Mouse (Mus musculus) bone marrow, adult 2 months (tissue): Measurements from ENCODE around the gene Tbxa2r. TPM values are rescaled to one million over a fixed set of nuclear protein-coding genes. Genes with fewer than 3 reads are reported as not detected.

Source experiments
- H3K27ac ChIP-seq: fragments of 200-500 bp; 2 replicates; pipeline ENCODE4 v1.5.1; 2012; ENCODE audit warnings: low read depth, mild to moderate bottlenecking, control low read depth, inconsistent platforms, low read length; ENCODE audit not compliant: control insufficient read depth, poor library complexity, insufficient read depth
- H3K4me1 ChIP-seq: fragments of 200-500 bp; 2 replicates; pipeline ENCODE4 v1.6.1; 2011; ENCODE audit warnings: low read length; ENCODE audit not compliant: control insufficient read depth, insufficient read depth
- H3K4me3 ChIP-seq: fragments of 200-500 bp; replicated peaks from 2 replicates; pipeline ENCODE3; 2011; ENCODE audit warnings: mild to moderate bottlenecking, low read depth, low read length, control low read depth; ENCODE audit not compliant: control insufficient read depth
- CTCF ChIP-seq: fragments of 200-500 bp; IDR thresholded peaks from 2 replicates; pipeline ENCODE4 v1.5.1; 2011; ENCODE audit warnings: low read length, control low read depth; ENCODE audit not compliant: control insufficient read depth, insufficient read depth
- POLR2A ChIP-seq: fragments of 200-500 bp; IDR thresholded peaks from 2 replicates; pipeline ENCODE4 v1.6.1; 2011; ENCODE audit warnings: low read depth, mild to moderate bottlenecking, control low read depth, low read length, borderline replicate concordance; ENCODE audit not compliant: control insufficient read depth
- WGBS: fragments of 180-500 bp; shearing (Covaris S2); methylation state at CpG from one replicate; pipeline ENCODE4 v1.1.7; 2018; 5-methylcytosine and 5-hydroxymethylcytosine counted together
- polyA plus RNA-seq: library from polyadenylated mRNA; stranded (reverse); fragments of >200 nt; gene quantifications from 2 replicates; pipeline ENCODE4 v1.2.4, GENCODE M21; 2011; ENCODE audit warnings: low replicate concordance; ENCODE audit not compliant: missing spikeins, insufficient read depth, insufficient read length

Gene Tbxa2r
- polyA plus RNA-seq, 1 experiment = 7.9 TPM

- Histone ChIP-seq H3K4me3 (no peak overlapping the region), H3K27ac (no peak overlapping the region), H3K4me1 (peaks cover 1% of the 10 kb centered on the region)
- TF ChIP-seq POLR2A (no peak), CTCF (peak; percentile 79)
- 45% methylated on average over 16 of the region's 16 CpGs for WGBS
Measured at GRCm38 (mm10) chr10:81341333-81341949, 12.9 kb downstream of the Tbxa2r start.

- Histone ChIP-seq H3K4me3 (peak within 1 kb of the TSS; percentile 38), H3K27ac (no peak within 1 kb of the TSS), H3K4me1 (peaks cover 5% of the 10 kb centered on the region)
- 4% methylated on average over 67 of the region's 67 CpGs for WGBS
- TF ChIP-seq POLR2A = no peak; the same call in 1 of the 2 replicates
- no peak for TF ChIP-seq CTCF
Measured at GRCm38 (mm10) chr10:81342686-81343505, 14.4 kb downstream of the Tbxa2r start, which contains the start of gene Gipc3. Gipc3 (minus strand) TSS chr10:81343266.

- H3K4me3 ChIP-seq = no peak overlapping the region
- TF ChIP-seq CTCF (no peak), POLR2A (no peak)
- no peak overlapping the region for H3K27ac ChIP-seq
- 27% methylated on average over 8 of the region's 8 CpGs for WGBS
- H3K4me1 ChIP-seq = peaks cover 5% of the 10 kb centered on the region
Measured at GRCm38 (mm10) chr10:81344421-81345161, 16.1 kb downstream of the Tbxa2r start.

GRCm38 (mm10) chr10:81345162-81345534 is 16.6 kb downstream of the Tbxa2r start:
- no peak overlapping the region for H3K4me3 ChIP-seq
- H3K27ac ChIP-seq = no peak overlapping the region
- no peak for TF ChIP-seq POLR2A
- TF ChIP-seq CTCF = no peak
- H3K4me1 ChIP-seq = peaks cover 5% of the 10 kb centered on the region
- WGBS = 53% methylated on average over 4 of the region's 4 CpGs

- peaks cover 5% of the 10 kb centered on the region for H3K4me1 ChIP-seq
- peak overlapping the region; percentile 61; the same call in 1 of the 2 replicates for H3K27ac ChIP-seq
- H3K4me3 ChIP-seq = peak overlapping the region; percentile 37
- TF ChIP-seq POLR2A (peak; percentile 60; the same call in 1 of the 2 replicates), CTCF (peak; percentile 22; the same call in 1 of the 2 replicates)
- WGBS = 14% methylated on average over 55 of the region's 55 CpGs
Measured at GRCm38 (mm10) chr10:81346453-81347067, 18.0 kb downstream of the Tbxa2r start.

GRCm38 (mm10) chr10:81349146-81349545 is 20.6 kb downstream of the Tbxa2r start:
- Histone ChIP-seq H3K4me3 (peak overlapping the region; percentile 84), H3K27ac (no peak overlapping the region; the same call in 1 of the 2 replicates), H3K4me1 (peaks cover 5% of the 10 kb centered on the region)
- no peak for TF ChIP-seq POLR2A
- TF ChIP-seq CTCF = no peak
- 21% methylated on average over 12 of the region's 12 CpGs for WGBS

- H3K27ac ChIP-seq = peak overlapping the region; percentile 66
- WGBS = under 1% methylated on average over 29 of the region's 29 CpGs
- peak overlapping the region; percentile 84 for H3K4me3 ChIP-seq
- TF ChIP-seq POLR2A (no peak), CTCF (no peak)
- peaks cover 4% of the 10 kb centered on the region for H3K4me1 ChIP-seq
Measured at GRCm38 (mm10) chr10:81349961-81350350, 21.4 kb downstream of the Tbxa2r start.

- Histone ChIP-seq H3K4me3 (peak within 1 kb of the TSS; percentile 84), H3K4me1 (peaks cover 4% of the 10 kb centered on the region; the same call in 1 of the 2 replicates), H3K27ac (peak within 1 kb of the TSS; percentile 79)
- peak; percentile 82 for TF ChIP-seq CTCF
- TF ChIP-seq POLR2A = no peak
- WGBS = under 1% methylated on average over 54 of the region's 54 CpGs
Measured at GRCm38 (mm10) chr10:81350351-81351063, 22.0 kb downstream of the Tbxa2r start, which contains the start of gene Hmg20b. Hmg20b (minus strand) TSS chr10:81350480.
